Mouse (Mus musculus) forebrain, embryonic 10.5 days (tissue): ENCODE data around the gene Ssc5d. TPM values are rescaled to one million over a fixed set of nuclear protein-coding genes. Genes with fewer than 3 reads are reported as not detected.
A peak's percentile ranks its signal among the peaks of the same experiment; 100 is the strongest.

ENCODE experiments used
- DNase-seq: peaks from one replicate; pipeline ENCODE4 v3.0.0-alpha.2; 2017; ENCODE audit warnings: low spot score; ENCODE audit errors: extremely low spot score
- H3K27ac ChIP-seq: fragments of 300-500 bp; sonication (generic); 2 replicates; pipeline ENCODE4 v1.5.1; 2016; ENCODE audit warnings: mild to moderate bottlenecking
- H3K27me3 ChIP-seq: fragments of 300-500 bp; sonication (generic); 2 replicates; pipeline ENCODE4 v1.6.1; 2016; ENCODE audit warnings: mild to moderate bottlenecking; ENCODE audit not compliant: poor library complexity, severe bottlenecking
- H3K36me3 ChIP-seq: fragments of 300-500 bp; sonication (generic); replicated peaks from 2 replicates; pipeline ENCODE4 v1.6.1; 2016; ENCODE audit warnings: mild to moderate bottlenecking, moderate library complexity
- H3K4me1 ChIP-seq: fragments of 300-500 bp; sonication (generic); 2 replicates; pipeline ENCODE4 v1.6.1; 2016
- H3K4me3 ChIP-seq: fragments of 300-500 bp; sonication (generic); 2 replicates; pipeline ENCODE4 v1.5.1; 2016; ENCODE audit warnings: mild to moderate bottlenecking, moderate library complexity
- H3K9me3 ChIP-seq: fragments of 300-500 bp; sonication (generic); 2 replicates; pipeline ENCODE4 v1.6.1; 2016; ENCODE audit warnings: mild to moderate bottlenecking, moderate library complexity
- WGBS: fragments of 180-500 bp; shearing (Covaris S2); methylation state at CpG from one replicate; pipeline ENCODE4 v1.1.7; 2016; 5-methylcytosine and 5-hydroxymethylcytosine counted together
- polyA plus RNA-seq: library from polyadenylated mRNA; unstranded; fragments of >200 nt; fragmentation: Nextera tagmentation; extraction: Ambion mirVana; gene quantifications from 2 replicates; pipeline ENCODE4 v1.2.1, GENCODE M21; 2016

Ssc5d gene
- polyA plus RNA-seq, 1 experiment from 2014 or later, result 1.2 TPM

DNA sequence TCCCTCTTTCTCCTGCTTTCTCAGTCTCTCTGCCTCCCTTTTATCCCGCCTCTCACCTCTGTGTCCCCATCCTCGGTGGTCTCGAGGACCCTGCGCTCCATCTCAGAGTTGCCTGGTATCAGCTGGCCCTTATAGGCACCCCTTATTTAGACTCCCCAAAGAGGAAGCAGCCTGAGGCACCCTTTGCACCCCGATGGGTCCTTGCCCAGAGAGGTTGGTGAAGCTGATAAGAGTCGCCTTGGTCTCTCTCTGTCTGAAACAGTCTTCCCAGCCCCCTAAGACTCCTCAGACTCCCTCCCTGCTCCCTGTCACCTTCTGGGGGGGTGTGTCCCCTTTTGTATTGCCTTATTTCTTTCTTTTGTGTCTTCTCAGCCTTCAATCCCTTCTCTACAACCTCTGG is 45.5 kb downstream of the Ssc5d start, which contains the start of gene Sbk3:
Gene Sbk3, minus strand, starts transcription at position 101 of the 400 bp plus-strand sequence.
- H3K4me1 ChIP-seq, result peaks cover 17% of the 10 kb centered on the region
- WGBS, result 44% methylated on average over 6 of the region's 6 CpGs
- H3K27ac ChIP-seq, result 0 out of 2 replicates have a peak within 1 kb of the TSS, but pooled peaks have one; percentile 37
- H3K27me3 ChIP-seq, result no peaks in the 10 kb centered on the region
- H3K4me3 ChIP-seq, result no peak within 1 kb of the TSS
- no peak for DNase-seq
- H3K9me3 ChIP-seq, result no peaks in the 10 kb centered on the region
- H3K36me3 ChIP-seq, result no peaks in the 10 kb centered on the region

DNA sequence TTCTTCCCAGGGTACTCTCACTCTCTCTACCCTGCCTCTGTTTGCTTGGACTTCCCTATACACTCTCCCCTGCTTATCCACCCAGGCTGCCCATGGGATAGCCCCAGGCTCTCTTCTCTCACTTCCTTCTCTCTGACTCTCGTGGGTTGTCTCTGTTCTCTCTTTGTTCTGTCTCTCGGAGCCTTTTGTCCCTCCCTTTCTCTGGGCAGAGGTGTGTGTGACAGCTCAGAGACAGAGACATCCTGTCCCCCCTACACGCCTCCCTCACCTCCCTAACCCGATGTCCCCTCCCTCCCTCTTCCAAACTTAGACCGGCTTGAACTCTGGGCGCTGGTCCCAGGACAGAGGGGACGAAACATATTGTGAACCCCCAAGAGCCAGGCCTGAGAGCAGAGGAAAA is 46.1 kb downstream of the Ssc5d start:
- Histone ChIP-seq H3K27me3 (no peaks in the 10 kb centered on the region), H3K9me3 (no peaks in the 10 kb centered on the region), H3K27ac (0 out of 2 replicates have a peak overlapping the region, but pooled peaks have one; percentile 1), H3K4me1 (peaks cover 17% of the 10 kb centered on the region), H3K36me3 (no peaks in the 10 kb centered on the region), H3K4me3 (no peak overlapping the region)
- no peak for DNase-seq
- 30% methylated on average over 7 of the region's 7 CpGs for WGBS

DNA sequence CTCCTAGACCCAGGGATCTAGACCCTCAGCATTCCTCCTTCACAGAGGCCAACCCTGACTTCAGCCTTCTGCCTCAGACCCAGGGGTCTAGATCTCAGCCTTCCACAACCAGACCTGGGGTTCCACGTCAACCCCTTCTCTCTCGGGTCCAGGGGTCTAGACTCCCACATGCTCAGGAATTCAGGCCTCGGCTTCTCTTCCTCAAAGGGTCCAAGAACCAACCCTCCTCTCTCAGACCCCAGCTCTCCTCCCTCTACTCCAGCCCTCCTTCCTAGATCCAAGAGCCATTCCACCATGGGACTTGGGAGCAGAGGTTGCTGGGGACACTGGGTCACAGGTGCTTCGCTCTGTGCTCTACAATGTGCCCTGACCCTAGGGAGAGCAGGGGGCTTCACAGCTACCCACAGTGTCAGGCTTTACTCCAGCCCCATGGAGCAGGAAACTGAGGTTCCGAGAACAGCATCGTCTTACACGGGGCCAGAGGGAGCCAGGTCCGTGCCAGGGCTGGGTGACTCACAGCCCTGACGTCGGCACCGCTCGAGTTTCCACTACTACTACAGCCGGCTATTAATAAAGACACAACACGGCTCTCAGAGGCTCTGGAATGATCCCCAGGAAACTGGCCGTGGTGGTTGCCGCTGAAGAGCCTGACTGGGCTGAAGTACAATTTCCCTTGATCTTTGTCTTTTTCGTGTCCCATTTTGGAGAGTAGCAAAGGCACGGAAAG is 46.9 kb downstream of the Ssc5d start:
- peaks cover 17% of the 10 kb centered on the region for H3K4me1 ChIP-seq
- no peaks in the 10 kb centered on the region for H3K27me3 ChIP-seq
- no peak overlapping the region for H3K4me3 ChIP-seq
- no peaks in the 10 kb centered on the region for H3K36me3 ChIP-seq
- DNase-seq, result no peak
- 0 out of 2 replicates have a peak overlapping the region, but pooled peaks have one; percentile 1 for H3K27ac ChIP-seq
- WGBS, result 81% methylated on average over 18 of the region's 18 CpGs
- H3K9me3 ChIP-seq, result peaks cover 3% of the 10 kb centered on the region; the same call in 1 of the 2 replicates

DNA sequence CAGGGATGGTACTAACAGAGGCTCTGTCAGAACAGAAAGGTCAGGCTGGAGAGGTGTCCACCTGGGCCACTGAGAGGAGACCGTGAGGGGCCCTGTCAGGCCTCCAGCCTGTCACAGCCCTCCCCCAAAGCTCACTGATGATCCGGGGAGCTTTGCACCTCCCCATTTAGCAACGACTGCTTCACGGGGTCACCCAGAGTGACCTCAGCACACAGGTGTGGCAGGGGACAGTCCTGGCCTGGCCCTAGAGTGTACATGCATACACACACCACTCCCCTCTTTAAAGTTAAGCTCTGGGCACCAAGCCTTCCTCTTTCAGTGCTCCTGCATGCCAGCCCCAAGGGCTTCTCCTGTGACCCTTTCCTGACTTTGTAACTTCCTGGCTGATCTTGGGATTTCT is 49.9 kb downstream of the Ssc5d start:
- no peak for DNase-seq
- Histone ChIP-seq H3K27ac (no peak overlapping the region), H3K27me3 (no peaks in the 10 kb centered on the region), H3K4me1 (peaks cover 15% of the 10 kb centered on the region), H3K36me3 (no peaks in the 10 kb centered on the region), H3K9me3 (peaks cover 3% of the 10 kb centered on the region; the same call in 1 of the 2 replicates), H3K4me3 (no peak overlapping the region)
- 65% methylated on average over 4 of the region's 4 CpGs for WGBS

DNA sequence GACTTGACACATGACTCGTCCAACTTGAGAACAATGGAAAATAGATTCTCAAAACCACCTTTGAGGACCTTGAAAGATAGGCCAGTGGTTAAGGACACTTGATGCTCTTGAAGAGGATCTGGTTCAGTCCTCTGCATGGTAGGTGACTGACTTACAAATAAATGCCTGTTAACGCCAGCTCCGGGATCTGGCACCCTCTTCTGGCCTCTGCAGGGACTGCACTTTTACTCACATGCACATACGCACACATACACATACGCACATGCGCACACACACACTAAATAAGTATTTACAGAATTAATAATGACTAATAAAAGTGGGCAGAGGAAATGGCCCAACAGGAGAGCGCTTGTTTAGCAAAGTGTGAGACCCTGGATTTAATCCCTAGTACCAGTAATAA is 51.2 kb downstream of the Ssc5d start:
- H3K36me3 ChIP-seq, result no peaks in the 10 kb centered on the region
- no peak overlapping the region for H3K4me3 ChIP-seq
- no peaks in the 10 kb centered on the region for H3K27me3 ChIP-seq
- no peak overlapping the region for H3K27ac ChIP-seq
- H3K9me3 ChIP-seq, result peaks cover 3% of the 10 kb centered on the region; the same call in 1 of the 2 replicates
- peaks cover 2% of the 10 kb centered on the region; the same call in 1 of the 2 replicates for H3K4me1 ChIP-seq
- 92% methylated on average over 7 of the region's 7 CpGs for WGBS
- no peak for DNase-seq

DNA sequence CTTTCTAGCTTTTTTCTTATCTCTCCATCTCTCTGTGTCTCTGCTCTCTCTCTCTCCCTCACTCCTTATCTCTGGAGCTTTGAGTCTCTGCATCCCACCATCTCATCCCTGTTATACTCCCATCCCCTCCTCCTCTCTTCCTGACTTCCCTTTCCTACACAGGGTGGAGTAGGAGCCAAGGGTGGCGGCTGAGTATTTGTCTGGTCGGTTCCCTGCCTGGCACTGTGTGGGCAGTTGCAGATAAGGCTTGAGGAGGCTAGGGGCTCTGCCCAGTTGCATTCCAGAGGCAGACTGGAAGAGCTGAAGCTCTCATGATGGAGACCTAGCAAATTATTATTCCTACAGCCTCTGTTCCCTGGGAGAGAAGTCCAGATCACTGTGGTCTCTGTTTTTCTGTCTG is 62.7 kb downstream of the Ssc5d start:
- Histone ChIP-seq H3K27ac (no peak overlapping the region), H3K27me3 (peaks cover 18% of the 10 kb centered on the region), H3K36me3 (peaks cover 28% of the 10 kb centered on the region), H3K9me3 (peaks cover 18% of the 10 kb centered on the region), H3K4me1 (peaks cover 3% of the 10 kb centered on the region; the same call in 1 of the 2 replicates), H3K4me3 (no peak overlapping the region)
- DNase-seq, result no peak
- WGBS, result 64% methylated on average over 2 of the region's 2 CpGs

DNA sequence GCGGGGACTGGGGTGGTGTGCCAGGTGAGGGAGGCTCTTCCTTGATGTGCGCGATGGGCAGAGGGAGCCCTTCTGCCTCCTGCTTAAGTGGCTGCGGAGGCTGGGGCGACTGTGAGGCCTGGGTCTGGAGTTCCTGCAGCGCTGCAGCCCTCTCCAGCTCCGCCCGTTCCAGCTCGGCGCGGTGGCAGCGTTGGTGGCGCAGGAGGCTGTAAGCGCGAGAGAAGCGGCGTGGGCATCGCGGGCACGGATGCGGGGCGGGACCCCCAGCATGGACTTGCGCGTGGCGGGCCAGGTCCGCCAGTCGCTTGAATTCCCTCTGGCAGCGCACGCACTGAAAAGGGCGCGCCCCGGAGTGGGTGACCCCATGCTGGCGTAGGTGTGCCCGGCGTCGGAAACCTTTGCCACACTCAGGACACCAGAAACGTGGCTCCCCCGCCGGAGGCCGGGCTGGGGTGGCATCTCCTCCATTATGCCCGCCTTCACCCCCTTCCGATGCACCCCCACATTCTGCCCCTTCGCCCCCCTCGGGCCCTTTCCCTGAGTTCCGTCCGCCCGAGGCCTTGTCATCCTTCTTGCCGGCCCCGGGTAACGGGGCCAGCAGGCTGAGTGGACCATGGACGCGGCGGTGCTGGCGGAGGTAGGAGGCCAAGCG is 67.9 kb downstream of the Ssc5d start:
- Histone ChIP-seq H3K27ac (0 out of 2 replicates have a peak overlapping the region, but pooled peaks have one; percentile 17), H3K4me3 (peak overlapping the region; percentile 82), H3K9me3 (peaks cover 35% of the 10 kb centered on the region), H3K36me3 (peaks cover 43% of the 10 kb centered on the region), H3K4me1 (peaks cover 38% of the 10 kb centered on the region), H3K27me3 (peaks cover 36% of the 10 kb centered on the region)
- DNase-seq, result no peak
- WGBS, result 23% methylated on average over 55 of the region's 55 CpGs

DNA sequence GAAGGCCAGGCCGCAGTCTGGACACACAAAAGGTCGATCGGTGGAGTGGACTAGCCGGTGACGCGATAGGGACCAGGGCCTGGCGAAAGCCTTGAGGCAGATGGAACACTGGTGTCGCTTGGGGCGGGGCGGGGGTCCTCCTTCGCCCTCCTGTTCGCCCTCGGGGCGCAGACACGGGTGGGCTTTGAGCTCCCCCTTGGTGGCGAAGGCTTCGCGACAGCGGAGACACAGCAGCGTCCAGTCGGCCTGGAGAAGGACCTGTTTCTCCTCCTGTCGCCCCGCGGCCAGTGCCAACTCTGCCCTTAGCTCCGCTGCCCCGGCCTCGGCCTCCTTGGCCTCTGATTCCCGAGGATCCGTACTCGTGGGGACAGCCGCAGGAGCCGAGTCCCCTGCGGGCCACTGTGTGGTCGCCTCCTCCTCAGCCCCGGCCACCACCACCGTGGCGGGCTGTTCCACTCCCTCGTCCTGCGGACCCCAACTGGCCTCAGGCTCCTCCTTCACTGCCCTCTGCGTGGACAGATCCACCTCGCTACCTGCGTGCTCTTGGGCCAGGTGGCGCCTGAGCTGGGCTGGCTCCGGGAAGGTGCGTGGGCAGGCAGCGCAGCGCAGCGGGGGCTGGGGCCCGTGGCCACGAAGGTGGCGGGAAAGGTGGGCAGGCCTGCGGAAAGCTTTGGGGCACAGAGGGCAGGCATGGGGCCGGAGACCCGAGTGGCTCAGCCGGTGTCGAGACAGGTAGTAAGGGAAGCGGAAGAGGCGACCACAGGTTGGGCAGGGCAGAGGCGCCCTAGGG is 68.6 kb downstream of the Ssc5d start:
- Histone ChIP-seq H3K27me3 (peaks cover 36% of the 10 kb centered on the region), H3K9me3 (peaks cover 35% of the 10 kb centered on the region), H3K27ac (no peak overlapping the region)

More for the DNA sequence above, 68.6 kb downstream of the Ssc5d start:
- Histone ChIP-seq H3K36me3 (peaks cover 43% of the 10 kb centered on the region), H3K4me3 (peak overlapping the region; percentile 82), H3K4me1 (peaks cover 38% of the 10 kb centered on the region)
- DNase-seq, result no peak
- WGBS, result 50% methylated on average over 59 of the region's 59 CpGs

Other genes with a start within 250 kb of the Ssc5d start
- gene Hspbp1, start 240.7 kb upstream of the Ssc5d start, polyA plus RNA-seq, result 135 and 137 TPM in 2 replicates
- 2.2 TPM in 2 replicates for gene Brsk1, start 235.2 kb upstream of the Ssc5d start, polyA plus RNA-seq
- gene Tmem150b, start 200.5 kb upstream of the Ssc5d start, polyA plus RNA-seq, result 0.11 and 0.20 TPM in 2 replicates
- gene Kmt5c, start 185.7 kb upstream of the Ssc5d start, polyA plus RNA-seq, result 98.9 and 101 TPM in 2 replicates
- gene Cox6b2, start 172.7 kb upstream of the Ssc5d start, polyA plus RNA-seq, result 40.4 and 44.2 TPM in 2 replicates
- gene Fam71e2, start 154.5 kb upstream of the Ssc5d start, polyA plus RNA-seq, result not detected in 2 replicates
- gene Il11, start 142.9 kb upstream of the Ssc5d start, polyA plus RNA-seq, result not detected in 2 replicates
- gene Tmem190, start 142.8 kb upstream of the Ssc5d start, polyA plus RNA-seq, result 0.34 TPM in 1 of 2 replicates, not detected in the other
- 3.9 and 4.4 TPM in 2 replicates for gene Tmem238, start 136.1 kb upstream of the Ssc5d start, polyA plus RNA-seq
- gene Rpl28, start 132.9 kb upstream of the Ssc5d start, polyA plus RNA-seq, result 374 and 397 TPM in 2 replicates
- gene Ube2s, start 113.2 kb upstream of the Ssc5d start, polyA plus RNA-seq, result 399 and 408 TPM in 2 replicates
- gene Shisa7, start 81.1 kb upstream of the Ssc5d start, polyA plus RNA-seq, result 0.47 and 0.79 TPM in 2 replicates
- gene Isoc2b, start 55.5 kb upstream of the Ssc5d start, polyA plus RNA-seq, result 2.6 and 2.9 TPM in 2 replicates
- gene Isoc2a, start 48.6 kb upstream of the Ssc5d start, polyA plus RNA-seq, result 0.73 and 1.0 TPM in 2 replicates
- gene Gm36210, start 19.3 kb upstream of the Ssc5d start, polyA plus RNA-seq, result 0.12 and 0.22 TPM in 2 replicates
- gene Zfp628, start 10.6 kb upstream of the Ssc5d start, polyA plus RNA-seq, result 4.1 and 4.2 TPM in 2 replicates
- gene Nat14, start 3.8 kb upstream of the Ssc5d start, polyA plus RNA-seq, result 8.1 and 8.3 TPM in 2 replicates
- gene Sbk2, start 38.6 kb downstream of the Ssc5d start, polyA plus RNA-seq, result 0.11 TPM in 1 of 2 replicates, not detected in the other
- gene Sbk3, start 45.4 kb downstream of the Ssc5d start, polyA plus RNA-seq, result 0.10 TPM in 1 of 2 replicates, not detected in the other
- 27.3 and 28.7 TPM in 2 replicates for gene Zfp579, start 70.4 kb downstream of the Ssc5d start, polyA plus RNA-seq
- 8.4 and 9.4 TPM in 2 replicates for gene Zfp524, start 88.6 kb downstream of the Ssc5d start, polyA plus RNA-seq
- gene Fiz1, start 88.9 kb downstream of the Ssc5d start, polyA plus RNA-seq, result 54.0 and 54.1 TPM in 2 replicates
- gene Gm44973, start 89.7 kb downstream of the Ssc5d start, polyA plus RNA-seq, result 1.0 and 1.1 TPM in 2 replicates
- 5.1 and 5.7 TPM in 2 replicates for gene Zfp865, start 94.6 kb downstream of the Ssc5d start, polyA plus RNA-seq
- gene Ccdc106, start 94.8 kb downstream of the Ssc5d start, polyA plus RNA-seq, result 4.7 and 6.6 TPM in 2 replicates
- gene 4632433K11Rik, start 108.3 kb downstream of the Ssc5d start, polyA plus RNA-seq, result not detected in 2 replicates
- gene Zfp784, start 112.7 kb downstream of the Ssc5d start, polyA plus RNA-seq, result 3.0 and 3.8 TPM in 2 replicates
- gene Zfp580, start 125.8 kb downstream of the Ssc5d start, polyA plus RNA-seq, result 38.0 and 38.8 TPM in 2 replicates
- gene U2af2, start 136.4 kb downstream of the Ssc5d start, polyA plus RNA-seq, result 181 and 196 TPM in 2 replicates
- gene Epn1, start 154.4 kb downstream of the Ssc5d start, polyA plus RNA-seq, result 53.5 and 54.6 TPM in 2 replicates
- not detected in 2 replicates for gene Rfpl4, start 191.2 kb downstream of the Ssc5d start, polyA plus RNA-seq
- 0.24 TPM in 1 of 2 replicates, not detected in the other for gene Rasl2-9, start 200.2 kb downstream of the Ssc5d start, polyA plus RNA-seq
- 0.01 TPM in 1 of 2 replicates, not detected in the other for gene Vmn1r55, start 223.9 kb downstream of the Ssc5d start, polyA plus RNA-seq